Mouse (Mus musculus): ENCODE data around the gene H2-M10.2.

The H2-M10.2 gene

DNA sequence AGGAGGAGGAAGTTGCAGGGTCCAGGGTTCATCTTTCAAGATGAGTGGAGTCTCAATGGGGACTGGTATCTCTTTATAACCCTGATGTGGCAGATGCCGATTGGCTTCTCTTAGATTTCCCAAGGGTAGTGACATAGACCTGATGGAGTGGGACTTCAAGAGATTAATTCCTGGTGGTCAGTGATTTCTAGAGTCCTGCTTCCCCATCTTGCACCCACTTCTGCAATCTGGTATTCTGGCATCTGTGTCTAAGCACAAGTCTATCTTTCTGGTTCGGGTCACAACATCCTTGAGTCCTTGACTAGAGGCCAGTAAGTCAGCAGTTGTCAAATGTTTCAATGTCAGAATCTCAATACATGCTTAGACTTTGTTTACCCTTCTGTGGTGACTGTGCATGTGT is at the start of gene H2-M10.2:
TSS of gene H2-M10.2 (minus strand) at position 101 of the 400 bp plus-strand sequence.
- DNase-seq (ENCODE audit: low read depth, low spot score): no peak

DNA sequence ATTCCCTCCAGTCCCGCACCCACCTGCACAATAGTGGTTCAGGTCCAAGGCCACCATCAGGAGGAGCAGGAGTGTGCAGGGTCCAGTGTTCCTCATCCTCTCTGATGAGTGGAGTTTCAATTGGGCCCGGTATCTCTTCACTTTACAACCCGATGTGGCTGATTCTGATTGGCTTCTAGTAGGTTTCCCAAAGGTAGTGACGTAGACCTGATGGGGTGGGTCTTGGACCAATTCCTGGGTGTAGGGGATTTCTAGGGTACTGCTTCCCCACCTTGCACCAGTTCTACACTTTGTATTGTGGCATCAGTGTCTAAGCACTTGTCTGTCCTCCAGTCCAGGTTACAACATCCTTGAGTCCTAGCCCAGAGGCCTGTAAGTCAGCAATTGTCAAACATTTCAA is 39.8 kb upstream of the H2-M10.2 start, which contains the start of gene H2-M10.1:
TSS of gene H2-M10.1 (minus strand) at position 101 of the 400 bp plus-strand sequence.
- DNase-seq (ENCODE audit: low read depth, low spot score): no peak

DNA sequence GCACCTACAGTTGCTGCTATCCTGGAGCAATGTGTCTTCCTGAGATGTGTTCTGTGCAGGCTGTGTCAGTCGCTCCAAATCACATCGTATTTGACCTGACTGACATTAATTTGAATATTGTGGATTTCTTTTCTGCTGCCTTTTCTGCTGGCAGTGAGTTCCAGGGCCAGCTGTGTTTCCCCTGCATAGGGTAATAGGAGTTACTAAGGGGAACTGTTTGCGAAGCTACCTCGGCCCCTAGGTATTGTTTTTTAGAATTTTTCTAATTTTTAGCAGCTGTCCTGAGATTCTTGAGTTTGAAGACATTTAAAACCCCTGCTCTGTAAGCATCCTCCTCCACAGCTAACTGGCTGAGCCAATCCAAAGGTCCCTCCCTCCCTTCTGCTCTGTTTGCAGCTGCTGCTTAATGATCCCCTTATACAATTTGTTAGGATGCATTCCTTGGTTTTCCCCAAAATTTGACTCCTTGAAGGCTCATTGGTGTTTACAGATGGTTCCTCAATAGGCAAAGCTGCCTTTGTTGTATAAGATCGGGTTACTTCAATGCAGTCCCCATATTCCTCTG is 29.5 kb upstream of the H2-M10.2 start:
- no peak for DNase-seq (ENCODE audit: low read depth, low spot score)

DNA sequence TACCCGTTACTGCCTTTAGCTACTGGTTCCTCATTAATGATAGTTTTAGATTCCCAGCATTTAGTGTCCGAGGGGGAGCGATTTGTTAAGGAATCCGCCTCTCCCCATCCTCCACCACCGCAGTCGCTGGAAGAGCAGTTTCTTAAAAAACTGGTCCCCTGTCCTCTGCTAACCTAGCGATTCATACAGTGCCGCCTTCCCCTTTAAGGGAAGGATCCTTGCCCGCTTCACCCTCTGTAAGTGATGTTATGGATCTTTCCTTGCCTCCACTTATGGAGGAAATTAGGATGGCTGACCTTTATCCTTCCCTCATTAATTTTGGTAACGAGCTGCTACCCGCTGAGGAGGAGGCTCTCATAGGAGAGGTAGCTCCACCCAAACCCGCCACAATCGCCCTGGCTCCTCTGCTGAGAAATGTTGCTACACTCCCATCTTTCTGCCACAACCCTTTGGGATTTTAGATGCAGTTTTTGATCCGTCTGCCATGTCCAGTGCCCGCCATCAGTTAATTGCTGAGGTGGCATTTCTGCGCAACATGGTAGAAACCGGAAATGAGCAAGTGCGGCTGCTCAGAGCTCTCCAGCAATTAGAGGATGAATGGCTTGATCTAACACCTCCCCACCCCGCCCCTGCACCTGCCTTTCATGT is 28.9 kb upstream of the H2-M10.2 start:
- no peak for DNase-seq (ENCODE audit: low read depth, low spot score)

DNA sequence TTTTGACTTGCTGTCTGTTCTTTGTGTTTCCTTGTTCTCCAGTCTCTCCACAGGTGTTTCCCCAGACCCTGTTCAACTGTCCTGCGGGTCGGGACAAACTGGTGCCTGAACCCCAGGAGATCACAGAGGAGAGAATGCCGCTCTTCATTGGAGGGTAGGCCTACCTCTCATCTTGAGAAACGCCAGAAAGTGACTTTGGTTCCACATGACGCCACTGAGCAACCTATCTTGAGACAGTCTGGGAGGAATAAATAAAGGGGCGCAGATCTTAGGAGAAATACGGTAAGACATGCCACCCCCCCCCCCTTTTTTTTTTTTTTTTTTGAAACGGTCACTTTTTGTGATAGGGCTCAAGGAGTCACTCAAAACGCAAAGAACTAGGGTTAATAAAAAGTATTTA is 28.2 kb upstream of the H2-M10.2 start:
- DNase-seq (ENCODE audit: low read depth, low spot score): no peak

DNA sequence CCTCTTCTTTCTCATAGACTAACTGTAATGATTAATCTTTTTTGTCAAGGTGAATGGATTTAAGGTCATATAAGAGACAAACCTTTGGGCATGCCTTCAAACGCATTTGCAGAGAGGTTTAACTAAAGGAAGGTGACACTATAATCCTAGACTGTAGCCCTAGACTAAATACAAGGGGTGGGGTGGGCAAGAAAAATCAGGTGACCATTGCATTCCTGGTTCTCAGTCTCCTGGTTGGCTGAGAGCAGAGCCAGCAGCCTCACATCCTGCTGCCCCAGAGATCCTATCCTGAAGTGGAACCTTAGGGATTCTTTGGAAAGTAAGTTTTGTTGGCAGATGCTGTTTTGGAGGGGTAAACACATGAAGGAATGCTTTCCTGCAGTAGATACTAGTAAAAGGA is 23.0 kb upstream of the H2-M10.2 start:
- DNase-seq (ENCODE audit: low read depth, low spot score): no peak

DNA sequence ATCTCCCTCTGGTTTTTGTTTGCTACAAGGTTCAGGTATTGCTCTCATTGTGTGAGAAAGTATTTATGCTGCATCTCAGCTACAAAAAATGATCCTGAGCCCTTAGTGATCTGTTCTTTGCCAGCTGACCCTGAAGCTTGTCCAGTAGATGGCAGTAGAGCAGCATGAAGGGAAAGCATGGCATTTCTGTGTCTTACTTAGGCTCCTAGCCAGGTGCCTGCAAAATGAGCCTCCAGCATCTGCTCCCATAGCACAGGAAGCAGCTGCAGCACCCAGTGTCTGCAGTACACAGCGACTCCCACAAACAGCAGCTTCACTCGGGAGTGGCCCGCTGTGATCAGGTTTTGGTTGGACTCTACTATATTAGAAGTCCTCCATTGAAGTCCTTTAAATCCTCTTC is 22.6 kb upstream of the H2-M10.2 start:
- DNase-seq (ENCODE audit: low read depth, low spot score): peak; percentile 81

DNA sequence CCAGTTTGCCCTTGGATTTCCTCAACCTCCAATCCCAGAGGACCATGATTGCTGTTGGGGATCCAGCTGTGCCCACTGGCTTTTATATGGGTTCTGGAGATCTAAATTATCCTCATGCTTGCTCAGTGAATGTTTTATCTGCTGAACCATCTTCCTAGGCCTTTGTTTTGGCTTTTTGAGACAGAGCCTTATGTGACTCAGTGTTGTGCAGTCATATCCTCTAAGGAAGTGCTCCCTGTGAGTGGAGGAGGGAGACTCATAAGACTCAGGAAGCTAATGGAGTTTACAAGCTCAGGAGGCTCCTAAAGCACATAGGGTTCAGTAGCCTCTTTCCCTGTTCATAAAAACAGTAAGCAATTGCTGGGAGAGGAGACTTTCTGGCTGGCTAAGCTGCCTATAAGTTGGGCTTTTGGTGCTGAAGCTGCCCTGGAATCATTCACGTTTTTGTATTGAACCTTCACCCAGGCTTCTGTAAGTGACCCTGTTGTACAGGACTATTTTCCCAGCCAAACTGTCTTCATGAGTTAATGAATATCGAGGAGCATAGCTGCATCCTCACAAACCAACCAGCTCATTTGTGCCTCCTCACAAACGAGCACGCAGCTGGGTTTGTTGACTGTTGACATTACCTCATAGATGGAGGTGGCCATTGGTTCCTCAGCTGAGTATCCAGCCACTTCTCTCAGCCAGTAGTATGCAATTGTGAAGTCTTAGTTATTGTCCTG is 4.6 kb downstream of the H2-M10.2 start:
- DNase-seq (ENCODE audit: low read depth, low spot score): no peak

DNA sequence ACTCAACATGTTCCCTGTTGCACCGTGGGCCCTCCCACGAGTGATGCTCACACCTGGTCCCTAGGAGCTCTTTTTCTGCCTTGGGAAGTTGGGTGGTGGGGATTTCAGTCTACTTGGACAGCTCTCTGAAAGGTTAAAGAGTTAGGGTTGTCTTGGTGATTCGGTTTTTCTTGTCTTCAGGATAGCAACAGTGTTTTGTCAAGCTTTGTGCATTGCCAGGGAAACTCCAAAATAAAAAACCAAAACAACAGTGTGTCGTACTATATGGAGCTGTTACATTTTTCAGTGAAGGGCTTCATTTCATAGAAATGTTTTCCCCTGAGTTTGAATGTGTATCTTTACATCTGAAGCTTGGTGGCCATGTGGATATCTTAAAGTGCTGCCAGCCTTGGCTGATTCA is 11.5 kb downstream of the H2-M10.2 start:
- peak; percentile 20 for DNase-seq (ENCODE audit: low read depth, low spot score)

DNA sequence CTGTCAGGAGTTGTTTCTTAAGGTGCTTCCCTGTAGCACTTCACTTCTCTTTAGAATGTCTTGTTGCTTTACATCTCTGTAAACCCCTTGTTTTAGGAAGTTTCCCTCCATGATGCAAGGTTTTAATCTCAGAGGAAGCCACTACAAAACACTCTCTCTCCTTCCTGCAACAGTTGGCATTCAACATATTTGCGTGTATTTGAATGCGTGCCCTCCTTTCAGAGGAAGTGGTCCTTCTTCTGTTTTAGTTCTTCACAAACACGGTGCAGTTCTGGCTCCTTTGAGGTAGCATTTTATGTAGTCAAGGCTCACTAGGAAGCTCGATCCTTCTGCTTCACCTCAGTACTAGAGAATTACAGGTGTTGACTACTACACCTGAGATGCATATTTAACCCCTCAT is 12.5 kb downstream of the H2-M10.2 start:
- DNase-seq (ENCODE audit: low read depth, low spot score): no peak

DNA sequence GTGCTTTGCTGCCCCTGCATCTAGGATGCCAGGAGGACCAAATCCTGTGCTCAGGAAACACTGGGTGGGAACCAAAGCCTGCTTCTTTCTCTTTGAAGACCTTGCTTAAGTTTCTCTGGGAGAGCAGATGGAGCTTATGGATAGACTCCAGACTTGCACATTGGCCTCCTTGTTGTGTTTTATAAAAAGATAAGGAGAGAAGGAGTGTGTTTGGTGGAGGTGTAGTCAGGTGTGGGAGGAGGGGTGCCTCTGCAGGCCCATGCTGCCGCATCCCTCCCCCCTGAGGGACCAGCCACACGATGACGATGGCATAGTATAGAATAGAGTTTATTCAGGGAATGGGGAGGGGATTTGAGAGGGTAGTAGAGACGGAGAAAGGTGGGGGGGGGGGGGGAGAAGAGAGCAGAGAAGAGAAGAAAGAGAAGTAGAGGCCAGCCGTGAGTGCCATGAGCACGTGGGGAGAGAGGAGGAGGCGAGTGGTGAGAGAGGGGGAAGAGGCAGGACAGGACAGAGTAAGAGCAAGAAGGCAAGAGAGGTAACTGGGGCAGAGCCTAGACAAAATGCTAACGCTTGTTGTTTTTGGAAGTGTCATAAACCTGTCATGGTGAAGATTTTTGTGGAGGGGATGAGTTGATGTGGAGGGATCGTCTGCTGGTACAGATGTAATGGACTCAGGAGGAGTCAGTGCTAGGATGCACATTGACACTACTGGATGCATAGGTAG is 13.5 kb downstream of the H2-M10.2 start:
- DNase-seq (ENCODE audit: low read depth, low spot score): no peak

DNA sequence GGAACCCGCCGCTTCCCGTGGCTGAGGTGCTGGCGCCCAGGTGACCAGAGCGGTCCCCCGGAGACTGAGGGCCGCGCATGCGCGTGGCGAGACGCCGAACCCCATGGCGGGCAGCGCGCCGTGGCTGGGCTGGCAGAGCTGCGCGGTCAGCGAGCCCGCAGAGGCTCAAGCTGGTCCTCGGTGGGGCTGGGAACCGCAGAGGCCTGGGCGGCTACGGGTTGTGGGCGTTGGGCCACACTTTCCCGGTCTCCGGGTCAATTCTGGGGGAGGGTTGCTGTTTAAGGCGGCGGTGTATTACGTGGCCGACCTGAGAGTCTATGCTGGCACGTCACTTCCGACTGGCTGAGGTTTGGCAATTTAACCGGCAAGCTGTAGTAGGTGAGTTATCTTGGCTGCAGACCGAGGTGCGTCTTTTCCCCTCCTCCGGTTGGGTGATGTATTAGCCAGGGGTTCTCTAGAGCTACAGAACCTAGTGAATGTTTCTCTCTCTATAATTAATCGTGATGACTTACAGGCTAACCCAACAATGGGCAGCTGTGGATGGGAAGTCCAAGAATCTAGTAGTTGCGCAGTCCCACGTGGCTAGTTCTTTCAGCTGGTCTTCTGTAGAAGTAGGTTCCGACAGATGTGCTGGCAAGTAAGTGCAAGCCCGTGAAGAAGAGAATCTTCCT is 14.6 kb downstream of the H2-M10.2 start, which contains the start of gene Trim39:
TSS of gene Trim39 (minus strand) at position 662 of the 671 bp plus-strand sequence.
- peak; percentile 93 for DNase-seq (ENCODE audit: low read depth, low spot score)

DNA sequence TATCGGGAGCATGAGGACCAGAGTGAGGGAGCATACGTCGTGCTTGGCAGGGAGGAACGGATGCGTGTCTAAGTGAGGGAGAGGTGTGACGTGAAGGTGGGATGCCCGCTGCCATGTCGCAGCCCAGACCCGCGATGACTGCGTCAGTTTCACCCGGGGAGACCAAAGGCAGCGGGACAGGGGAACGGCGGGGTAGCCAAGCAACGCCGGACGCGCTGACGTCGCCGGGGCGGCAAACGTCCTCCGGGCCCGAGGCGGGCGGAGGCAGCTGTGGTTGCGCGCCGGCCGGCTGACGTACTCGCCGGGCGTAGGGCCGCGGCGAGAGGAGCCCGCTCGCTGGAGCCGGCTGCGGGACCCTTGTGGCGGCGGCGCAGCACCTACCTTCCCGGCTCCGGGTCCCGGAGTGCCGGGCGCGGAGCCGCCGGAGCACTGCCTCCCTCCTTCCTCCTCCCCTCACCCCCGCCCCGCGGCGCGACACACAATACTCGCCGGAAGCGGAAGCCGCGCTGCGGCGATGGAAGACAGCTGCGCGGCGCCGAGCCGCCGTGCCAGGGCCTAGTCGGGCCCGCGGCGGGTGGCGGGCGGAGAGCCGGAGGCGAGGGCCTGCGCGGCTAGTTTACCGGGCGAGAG is 15.2 kb downstream of the H2-M10.2 start:
- peak; percentile 77 for DNase-seq (ENCODE audit: low read depth, low spot score)

DNA sequence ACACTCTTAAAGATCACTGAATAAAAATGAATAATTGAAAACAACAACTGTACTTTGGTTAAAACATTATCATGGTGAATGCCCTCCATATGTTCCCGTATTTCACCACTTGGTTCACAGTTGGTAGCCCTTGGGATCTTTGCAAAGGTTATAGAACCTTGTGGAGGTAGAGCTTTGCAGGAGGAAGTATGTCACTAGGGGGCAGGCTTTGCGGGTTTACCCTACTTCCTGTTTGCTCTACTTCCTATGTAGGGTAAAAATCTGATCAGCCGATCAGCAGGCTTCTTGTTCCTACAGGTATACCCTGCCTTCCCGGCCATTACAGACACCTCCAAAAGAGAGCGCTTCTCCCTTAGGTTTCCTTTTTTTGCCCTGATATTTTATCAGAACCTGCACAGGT is 20.5 kb downstream of the H2-M10.2 start:
- DNase-seq (ENCODE audit: low read depth, low spot score): peak; percentile 41

DNA sequence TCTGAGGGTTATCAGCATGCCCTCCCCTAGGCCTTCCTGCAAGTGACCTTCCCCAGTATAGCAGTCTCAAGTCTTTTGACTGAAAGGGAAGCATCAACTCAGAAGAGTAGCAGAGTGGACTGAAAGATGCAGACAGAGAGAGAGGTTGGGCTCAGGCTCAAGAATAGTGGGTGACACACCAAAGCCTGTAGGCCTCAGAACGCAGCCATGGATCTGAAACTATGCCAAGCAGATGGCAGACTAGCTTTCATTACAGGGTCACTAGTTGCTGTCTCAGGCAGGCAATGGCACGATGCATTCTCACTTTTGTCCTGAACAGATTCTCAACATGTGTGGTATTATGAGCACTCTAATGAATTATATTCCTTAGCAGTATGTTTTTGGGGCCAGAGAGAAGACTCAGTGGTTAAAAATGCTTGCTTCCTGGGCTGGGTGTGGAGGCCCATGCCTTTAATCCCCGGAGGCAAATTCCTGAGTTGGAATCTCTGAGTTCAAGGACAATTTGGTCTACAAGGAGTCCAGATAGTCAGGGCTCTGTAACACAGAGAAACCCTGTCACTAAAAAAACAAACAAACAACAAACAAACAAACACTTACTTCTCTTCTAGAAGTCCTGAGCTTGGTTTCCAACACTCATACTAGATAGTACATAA is 21.9 kb downstream of the H2-M10.2 start:
- peak; percentile 80 for DNase-seq (ENCODE audit: low read depth, low spot score)

DNA sequence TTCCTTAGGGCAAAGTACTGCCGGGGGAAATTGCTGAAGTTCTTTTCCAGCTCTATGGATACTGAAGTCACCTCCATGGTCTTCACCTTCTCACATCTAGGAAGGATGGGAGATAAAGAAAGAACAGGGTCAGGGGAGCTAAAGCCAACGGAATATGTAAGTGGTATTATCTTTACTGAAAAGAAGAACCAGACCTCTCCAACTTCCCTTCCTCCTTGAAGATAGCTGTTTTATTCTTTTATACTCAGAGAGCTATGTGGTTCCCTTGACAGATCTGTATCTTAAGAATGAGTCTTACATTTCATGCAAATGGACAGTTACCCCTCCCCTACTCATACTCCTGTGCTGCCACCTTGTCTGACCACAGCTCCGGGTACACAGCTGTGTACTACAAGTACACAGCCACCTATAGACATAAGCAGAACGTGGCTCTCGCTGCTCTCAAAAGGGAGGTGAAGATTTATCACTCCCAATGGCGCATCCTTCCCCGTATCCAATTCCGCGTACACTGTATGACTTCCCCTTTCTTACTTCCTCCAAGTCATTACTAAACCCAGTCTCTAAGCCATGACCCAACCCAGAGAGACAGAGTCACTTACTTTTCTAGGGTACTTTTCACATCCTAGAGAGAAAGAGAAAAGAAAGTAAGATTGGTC is 24.7 kb downstream of the H2-M10.2 start:
- DNase-seq (ENCODE audit: low read depth, low spot score): no peak

DNA sequence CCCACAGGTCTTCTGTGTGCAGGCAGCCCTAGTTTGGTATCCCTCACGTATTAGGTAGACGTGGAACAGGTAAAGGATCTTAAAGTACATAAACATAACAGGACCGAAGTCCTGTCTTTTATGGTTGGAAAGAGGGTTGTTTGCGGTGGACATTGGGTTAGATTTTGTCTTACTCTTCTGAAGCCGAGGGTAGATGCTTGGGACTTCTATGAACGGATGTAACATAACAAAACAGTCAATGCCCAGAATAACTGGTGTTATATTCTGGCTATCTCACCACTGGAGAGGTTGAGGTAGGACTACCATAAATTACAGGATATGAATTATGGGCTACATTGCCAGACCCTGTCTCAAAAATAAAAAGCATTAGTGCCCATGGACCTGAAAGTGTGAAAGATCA is 28.3 kb downstream of the H2-M10.2 start, which contains the start of gene Rpp21:
TSS of gene Rpp21 (minus strand) at position 101 of the 400 bp plus-strand sequence.
- no peak for DNase-seq (ENCODE audit: low read depth, low spot score)

DNA sequence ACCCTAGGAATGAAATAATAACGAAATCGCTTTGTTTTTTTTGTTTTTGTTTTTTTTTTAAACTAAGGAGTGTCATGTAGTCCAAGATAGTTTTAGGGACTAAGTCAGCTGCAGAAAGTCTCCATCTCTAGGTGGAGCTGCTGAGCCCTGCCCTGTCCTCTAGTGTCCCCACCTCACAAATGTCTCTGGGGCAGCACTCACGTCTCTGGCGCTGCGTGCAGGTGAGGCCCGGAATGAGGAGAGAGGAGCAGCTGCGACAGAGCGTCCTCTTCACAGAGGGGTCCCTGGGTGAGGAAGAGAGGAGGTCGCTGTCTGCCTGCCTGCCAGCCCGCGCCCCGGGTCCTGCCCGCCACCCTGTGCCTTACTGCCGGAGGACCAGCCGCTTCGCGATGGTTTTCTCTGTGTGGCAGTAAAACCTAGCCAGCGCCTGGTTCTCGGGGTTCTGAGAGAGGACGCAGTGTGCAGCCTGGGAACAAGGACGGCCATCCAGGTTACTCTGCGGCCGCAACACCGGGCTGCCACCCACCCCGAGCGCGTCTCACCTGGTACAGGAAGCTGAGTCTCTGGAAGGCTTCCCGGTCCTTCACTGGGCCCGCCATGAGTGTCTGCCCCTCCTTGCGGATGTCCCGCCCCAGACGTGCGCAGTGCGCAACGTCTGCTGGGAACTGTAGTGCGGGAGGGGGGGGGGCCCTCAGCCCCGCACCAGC is 28.9 kb downstream of the H2-M10.2 start:
- DNase-seq (ENCODE audit: low read depth, low spot score): peak; percentile 77

DNA sequence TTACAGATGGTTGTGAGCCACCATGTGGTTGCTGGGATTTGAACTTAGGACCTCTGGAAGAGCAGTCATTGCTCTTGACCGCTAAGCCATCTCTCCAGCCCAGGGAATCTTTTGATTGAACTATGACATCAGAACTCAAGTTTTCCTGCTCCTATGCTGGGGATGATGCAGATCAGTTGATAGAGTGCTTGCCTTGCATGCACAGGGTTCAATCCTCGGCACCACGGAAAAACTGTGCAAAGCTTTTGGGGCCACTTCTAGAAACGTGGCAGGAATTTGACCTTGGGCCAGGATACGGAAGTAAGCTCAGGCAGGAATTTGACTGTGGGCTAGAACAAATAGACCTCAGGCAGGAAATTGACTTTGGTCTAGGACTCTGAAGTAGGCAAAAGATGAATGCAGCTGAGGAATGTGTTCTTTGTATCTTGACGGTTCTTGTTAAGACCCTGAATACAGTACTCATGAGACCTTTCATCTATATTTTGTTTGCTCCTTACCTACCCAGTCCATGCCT is 33.1 kb downstream of the H2-M10.2 start:
- DNase-seq (ENCODE audit: low read depth, low spot score): no peak
